Mouse (Mus musculus) embryo, embryonic 10 days (tissue): ENCODE data around the gene Tex47.
A peak's percentile ranks its signal among the peaks of the same experiment; 100 is the strongest.

Experiments
- DNase-seq: peaks from one replicate; pipeline ENCODE4 v3.0.0-alpha.2; 2015; ENCODE audit warnings: low spot score

Tex47 gene

GRCm38 (mm10) chr5:7303819-7304218 is at the start of gene Tex47:
Tex47 (plus strand) TSS chr5:7304119.
- no peak for DNase-seq

- DNase-seq, result no peak
These were observed 27.1 kb upstream of the Tex47 start for GRCm38 (mm10) chr5:7276659-7277455.

- no peak for DNase-seq
These were observed 19.6 kb upstream of the Tex47 start for GRCm38 (mm10) chr5:7284336-7284735.

GRCm38 (mm10) chr5:7302969-7303368 is 950 bp upstream of the Tex47 start:
- DNase-seq, result no peak

- DNase-seq, result no peak
These were observed 21.7 kb downstream of the Tex47 start for GRCm38 (mm10) chr5:7325594-7325993.

- DNase-seq, result peak; percentile 70
These were observed 40.5 kb downstream of the Tex47 start, which contains the start of gene Zfp804b for GRCm38 (mm10) chr5:7344145-7345010. Zfp804b (minus strand) TSS chr5:7344756.

GRCm38 (mm10) chr5:7345011-7345389 is 41.1 kb downstream of the Tex47 start:
- no peak for DNase-seq
